ENCODE assay signal across 16 mouse cellular contexts in the genomic region with DNA sequence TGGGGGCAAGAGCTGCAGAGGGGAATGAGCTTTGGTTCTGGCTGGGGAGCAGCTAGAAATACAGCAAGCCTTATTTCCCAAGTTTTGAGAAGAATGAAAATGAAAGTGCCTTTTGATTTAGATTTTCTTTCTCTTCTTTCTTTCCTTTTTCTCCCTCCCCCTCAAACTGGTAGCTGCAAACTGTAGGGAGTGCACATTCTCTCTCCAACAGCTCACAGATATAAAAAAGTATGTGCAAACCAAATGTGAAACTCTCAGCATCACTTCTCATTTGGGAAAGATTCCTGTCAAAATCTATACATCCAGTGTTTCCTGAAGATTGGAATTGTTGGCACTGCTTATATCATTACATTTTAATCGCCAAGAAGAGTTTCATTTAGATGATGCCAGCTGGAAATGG.
"Had no signal": no experiment of that assay in that cellular context is flagged by ENCODE, and none has a peak within 500 bp of the region (broad histone marks: within the 10 kb centered on the region; RNA-seq: fewer than 3 reads in every experiment).

No protein-coding gene starts in this region.

- H3K27ac ChIP-seq: kidney, postnatal 0 days; limb, embryonic 12.5 days; liver, embryonic 15.5 days; lung, embryonic 15.5 days; macrophage; midbrain, embryonic 15.5 days; neural tube, embryonic 12.5 days had no signal

- H3K4me3 ChIP-seq: limb, embryonic 12.5 days; liver, embryonic 15.5 days; lung, embryonic 15.5 days; megakaryocyte, embryonic 14.5 days; midbrain, embryonic 15.5 days; neural tube, embryonic 12.5 days had no signal

- ATAC-seq: midbrain, embryonic 15.5 days had no signal

- H3K9me3 ChIP-seq: limb, embryonic 12.5 days; liver, embryonic 15.5 days; lung, embryonic 15.5 days; megakaryocyte, embryonic 14.5 days; midbrain, embryonic 15.5 days; neural tube, embryonic 12.5 days had no signal

- H3K4me1 ChIP-seq: limb, embryonic 12.5 days; liver, embryonic 15.5 days; midbrain, embryonic 15.5 days; neural tube, embryonic 12.5 days had no signal

- H3K4me2 ChIP-seq: limb, embryonic 12.5 days; liver, embryonic 11.5 days; liver, embryonic 15.5 days; midbrain, embryonic 11.5 days; midbrain, embryonic 15.5 days; neural tube, embryonic 12.5 days had no signal

- DNase-seq: kidney, adult 11 months; kidney, adult 9 months; kidney, postnatal 36 days; lung, postnatal 14 days; right cerebral cortex, postnatal 14 days; thymus, postnatal 4 days had no signal

- H3K27me3 ChIP-seq: limb, embryonic 12.5 days; liver, embryonic 15.5 days; lung, embryonic 15.5 days; megakaryocyte, embryonic 14.5 days; midbrain, embryonic 15.5 days; neural tube, embryonic 12.5 days had no signal

- H3K9ac ChIP-seq: limb, embryonic 12.5 days; liver, embryonic 15.5 days; lung, embryonic 15.5 days; midbrain, embryonic 15.5 days; neural tube, embryonic 12.5 days had no signal

- H3K36me3 ChIP-seq: limb, embryonic 12.5 days; liver, embryonic 15.5 days; lung, embryonic 15.5 days; midbrain, embryonic 15.5 days; neural tube, embryonic 12.5 days had no signal
